Mouse (Mus musculus) heart, adult 2 months (tissue): ENCODE results near the gene Snip1.

Experiments
- CTCF ChIP-seq: fragments of 200-600 bp; IDR thresholded peaks from 2 replicates; pipeline ENCODE4 v1.8.1; 2022; ENCODE audit warnings: antibody characterized with exemption, mild to moderate bottlenecking, moderate library complexity
- EP300 ChIP-seq: fragments of 200-500 bp; IDR thresholded peaks from 2 replicates; pipeline ENCODE4 v1.6.1; 2011; ENCODE audit warnings: low read depth, low read length, control low read depth; ENCODE audit not compliant: insufficient read depth
- POLR2A ChIP-seq: fragments of 200-500 bp; IDR thresholded peaks from 2 replicates; pipeline ENCODE4 v1.6.1; 2011; ENCODE audit warnings: mild to moderate bottlenecking, low read depth, low read length, control low read depth; ENCODE audit not compliant: insufficient read depth

DNA sequence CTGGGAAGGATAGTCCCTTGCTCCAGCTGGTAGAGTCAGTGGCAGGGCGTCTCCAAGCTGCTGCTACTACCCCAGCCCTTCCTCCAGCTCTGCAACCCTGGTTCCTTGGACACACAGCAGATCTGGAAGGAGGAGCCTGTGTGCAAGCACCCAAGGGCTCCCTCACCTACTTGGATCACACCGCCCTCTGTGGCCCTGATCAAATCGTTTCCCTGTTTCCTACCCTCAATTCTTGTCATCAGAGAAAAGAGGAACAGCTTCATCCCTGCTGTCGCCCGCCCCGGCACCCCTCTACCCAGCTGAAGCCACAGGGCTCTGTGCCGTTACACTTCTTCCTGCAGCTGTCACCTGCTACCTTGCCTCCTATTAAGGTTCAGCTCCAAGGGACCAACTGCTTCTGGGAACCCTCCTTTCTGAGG is 51.4 kb downstream of the Snip1 start:
- TF ChIP-seq POLR2A: 0 out of 2 replicates have a peak, but pooled peaks have one; percentile 11
- no peak for TF ChIP-seq EP300
- TF ChIP-seq CTCF: no peak
